Mouse (Mus musculus): ENCODE measurements around the gene Gpr45.

Gpr45 gene

DNA sequence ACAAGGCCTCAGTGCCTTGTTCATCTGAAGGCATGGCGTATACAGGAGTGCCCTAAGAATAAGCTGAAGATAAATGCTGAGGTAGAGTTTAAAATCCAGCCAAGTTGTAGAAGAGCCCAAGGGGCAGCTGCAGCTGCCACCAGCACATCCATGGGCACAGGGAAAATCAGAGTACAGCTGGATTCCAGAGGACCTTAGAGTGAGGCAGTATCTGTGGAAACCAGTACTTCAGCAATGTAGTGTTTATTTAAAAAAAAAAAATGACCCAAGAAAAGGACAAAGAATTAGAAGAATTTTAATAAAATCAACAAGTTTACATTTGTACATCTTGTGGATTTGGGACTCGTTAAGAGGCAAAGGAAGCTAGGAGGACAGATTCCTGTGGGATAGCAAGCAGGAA is 94.3 kb downstream of the Gpr45 start:
- DNase-seq (ENCODE audit: low read depth, low spot score), result no peak

DNA sequence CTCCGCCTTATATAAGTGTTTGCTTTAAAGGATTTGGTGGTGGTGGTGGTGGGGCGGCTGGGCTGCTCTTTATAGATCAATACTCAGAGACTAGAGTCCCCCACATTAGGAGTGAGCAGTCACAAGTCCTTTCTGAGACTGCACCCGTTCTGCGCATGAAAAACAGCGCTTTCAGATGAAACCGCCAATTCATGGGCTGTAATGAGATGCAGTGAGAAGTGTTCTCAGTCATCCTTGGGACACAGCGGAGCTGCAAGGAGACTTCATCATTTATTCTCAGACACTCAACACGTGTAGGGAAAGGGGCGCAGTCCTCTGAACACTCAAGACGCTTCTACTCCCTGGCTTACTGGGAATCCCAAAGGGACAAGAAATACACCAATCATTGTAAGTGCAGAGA is 95.1 kb downstream of the Gpr45 start:
- no peak for DNase-seq (ENCODE audit: low read depth, low spot score)

DNA sequence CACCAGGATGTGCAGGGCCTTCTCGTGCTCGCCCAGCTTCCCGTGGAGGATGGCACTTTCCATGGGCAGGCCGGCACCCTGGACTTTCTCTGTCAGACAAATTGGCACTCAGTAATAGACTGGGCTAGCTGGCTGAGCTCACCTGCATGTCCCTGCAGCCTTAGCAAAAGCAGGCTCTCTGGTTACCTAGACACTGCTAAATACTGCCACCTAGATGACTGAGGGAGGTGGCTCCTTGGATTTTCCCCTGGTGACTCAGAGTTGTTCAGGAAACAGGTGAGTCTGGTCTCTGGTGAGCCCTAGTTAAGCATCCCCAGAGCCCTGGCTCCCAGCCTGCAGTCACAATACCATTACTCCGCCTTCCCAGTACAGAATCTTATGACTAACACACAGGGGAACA is 99.2 kb downstream of the Gpr45 start:
- no peak for DNase-seq (ENCODE audit: low read depth, low spot score)

- peak; percentile 46 for DNase-seq (ENCODE audit: low read depth, low spot score)
Observed at GRCm38 (mm10) chr1:43065615-43066310, 113.1 kb downstream of the Gpr45 start.

GRCm38 (mm10) chr1:43066573-43066972 is 113.9 kb downstream of the Gpr45 start:
- DNase-seq (ENCODE audit: low read depth, low spot score), result no peak

GRCm38 (mm10) chr1:43067551-43067950 is 114.9 kb downstream of the Gpr45 start:
- no peak for DNase-seq (ENCODE audit: low read depth, low spot score)

- no peak for DNase-seq (ENCODE audit: low read depth, low spot score)
Observed at GRCm38 (mm10) chr1:43070726-43071125, 118.1 kb downstream of the Gpr45 start.

DNA sequence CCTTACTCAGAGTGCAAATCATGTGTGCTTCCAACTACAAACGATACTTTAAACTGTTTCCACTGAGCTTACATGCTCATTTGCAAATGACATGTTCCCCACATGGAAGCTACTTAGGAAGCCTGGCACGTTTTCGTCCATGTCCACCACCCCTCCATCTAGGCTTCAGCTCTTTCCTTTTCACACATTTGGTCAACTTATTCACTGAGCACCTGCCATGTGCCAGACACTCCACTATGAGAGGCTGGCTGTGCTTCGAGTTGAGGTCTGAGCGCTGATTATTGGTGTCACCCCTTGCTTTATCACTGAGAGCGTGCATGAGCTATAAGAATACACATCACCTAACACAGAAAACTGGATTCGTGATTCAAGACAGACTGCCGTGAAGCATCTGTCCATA is 119.4 kb downstream of the Gpr45 start:
- no peak for DNase-seq (ENCODE audit: low read depth, low spot score)

- DNase-seq (ENCODE audit: low read depth, low spot score), result no peak
Observed at GRCm38 (mm10) chr1:43072561-43072960, 119.9 kb downstream of the Gpr45 start.

DNA sequence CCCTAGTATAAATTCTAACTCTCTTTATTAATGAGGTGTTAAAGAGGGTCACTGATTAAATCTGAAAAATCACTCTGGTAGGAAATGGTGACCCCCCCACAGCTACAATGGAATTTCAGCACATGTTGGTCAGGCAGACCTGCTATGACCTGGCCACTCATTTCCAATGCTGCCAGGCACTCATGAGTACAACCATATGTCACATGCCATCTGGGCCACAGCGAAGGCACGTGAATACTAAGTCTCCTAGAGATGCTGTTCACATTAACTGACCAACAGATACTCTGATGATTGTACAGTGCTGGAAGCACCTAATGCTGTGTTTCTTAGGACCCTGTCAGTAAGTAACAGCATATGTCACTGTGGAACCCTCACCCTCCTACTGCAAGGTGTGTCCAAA is 122.1 kb downstream of the Gpr45 start:
- no peak for DNase-seq (ENCODE audit: low read depth, low spot score)

DNA sequence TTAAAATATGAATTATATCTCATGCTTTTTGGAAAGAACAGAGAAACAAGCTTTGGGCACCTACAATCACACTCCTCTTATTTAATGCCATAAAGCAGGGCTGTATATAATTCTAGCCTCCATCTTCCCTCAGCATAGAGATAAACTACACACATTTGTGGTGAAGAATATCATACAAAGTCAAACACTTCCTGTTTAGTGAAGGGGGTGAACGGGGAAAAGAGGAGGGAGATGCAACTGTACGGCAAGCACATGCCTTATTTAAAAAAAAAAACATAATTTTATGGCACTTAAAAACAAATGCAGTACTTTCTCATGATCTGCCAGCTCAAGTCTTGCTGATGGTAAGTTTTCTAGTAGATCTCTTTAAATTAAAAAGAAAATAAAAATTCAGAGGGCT is 125.5 kb downstream of the Gpr45 start:
- DNase-seq (ENCODE audit: low read depth, low spot score), result no peak

DNA sequence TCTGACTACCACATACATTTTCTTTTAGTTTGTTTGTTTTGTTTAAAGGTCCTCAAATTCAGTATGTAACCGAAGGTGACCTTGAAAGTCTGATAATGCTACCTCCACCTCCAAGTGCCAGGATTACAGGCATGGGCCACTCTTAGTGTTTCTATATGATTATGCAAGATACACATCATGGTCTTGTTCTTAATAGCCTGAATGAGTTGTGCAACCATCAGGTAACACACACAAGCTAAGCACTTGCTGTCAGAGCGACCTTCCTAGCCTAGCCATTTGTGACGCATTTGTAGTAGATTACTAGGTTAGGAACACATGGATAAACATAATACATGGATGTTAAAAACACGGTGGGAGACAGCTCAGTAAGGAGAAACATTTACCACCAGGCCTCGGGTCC is 130.3 kb downstream of the Gpr45 start:
- DNase-seq (ENCODE audit: low read depth, low spot score), result no peak

All from brain, embryonic 18.5 days (tissue).